Mouse (Mus musculus) intestine, postnatal 0 days (tissue): ENCODE measurements around the gene 5031439G07Rik. TPM values are rescaled to one million over a fixed set of nuclear protein-coding genes. Genes with fewer than 3 reads are reported as not detected.

Experiments used
- ATAC-seq: fragments of 200-750 bp; cut with Nextera tagmentation; 2 replicates; pipeline ENCODE4 v1.8.0; 2017; ENCODE audit warnings: mild to moderate bottlenecking, moderate TSS enrichment, moderate library complexity
- H3K27ac ChIP-seq: fragments of 300-500 bp; sonication (generic); 2 replicates; pipeline ENCODE4 v1.5.1; 2014; ENCODE audit warnings: mild to moderate bottlenecking, low read depth, low read length, moderate library complexity
- H3K27me3 ChIP-seq: fragments of 300-500 bp; sonication (generic); replicated peaks from 2 replicates; pipeline ENCODE4 v1.6.1; 2014; ENCODE audit warnings: low read length, mixed read lengths; ENCODE audit not compliant: control insufficient read depth, insufficient read depth
- H3K36me3 ChIP-seq: fragments of 300-500 bp; sonication (generic); 2 replicates; pipeline ENCODE4 v1.6.1; 2014; ENCODE audit warnings: mild to moderate bottlenecking, moderate library complexity; ENCODE audit not compliant: control insufficient read depth, insufficient read depth
- H3K4me1 ChIP-seq: fragments of 300-500 bp; sonication (generic); replicated peaks from 2 replicates; pipeline ENCODE4 v1.6.1; 2014; ENCODE audit warnings: antibody characterized with exemption, low read length, mixed read lengths; ENCODE audit not compliant: control insufficient read depth, insufficient read depth
- H3K4me2 ChIP-seq: fragments of 300-500 bp; sonication (generic); replicated peaks from 2 replicates; pipeline ENCODE4 v1.6.1; 2014; ENCODE audit warnings: low read depth, mild to moderate bottlenecking, moderate library complexity
- H3K4me3 ChIP-seq: fragments of 300-500 bp; sonication (generic); 2 replicates; pipeline ENCODE4 v1.5.1; 2014; ENCODE audit warnings: low read depth, low read length
- H3K9ac ChIP-seq: fragments of 300-500 bp; sonication (generic); 2 replicates; pipeline ENCODE4 v1.6.1; 2014; ENCODE audit warnings: mild to moderate bottlenecking, low read depth, low read length
- H3K9me3 ChIP-seq: fragments of 300-500 bp; sonication (generic); 2 replicates; pipeline ENCODE4 v1.6.1; 2016; ENCODE audit warnings: mixed run types; ENCODE audit not compliant: control insufficient read depth
- CTCF ChIP-seq: sonication (generic); IDR thresholded peaks from 2 replicates; pipeline ENCODE4 v1.5.1; 2016; ENCODE audit warnings: low read depth, mild to moderate bottlenecking, control low read depth, antibody characterized with exemption, moderate library complexity
- WGBS: fragments of 180-500 bp; shearing (Covaris S2); extraction: QIAGEN DNeasy Blood & Tissue Kit; methylation state at CpG from one replicate; pipeline ENCODE4 v1.1.7; 2014; 5-methylcytosine and 5-hydroxymethylcytosine counted together
- polyA plus RNA-seq: library from polyadenylated mRNA; unstranded; fragments of >200 nt; fragmentation: Nextera tagmentation; extraction: Ambion mirVana; gene quantifications from 2 replicates; pipeline ENCODE4 v1.2.1, GENCODE M21; 2015

The 5031439G07Rik gene
- polyA plus RNA-seq, 1 experiment from 2014 or later: 14.9 TPM

GRCm38 (mm10) chr15:84995041-84995440, 6.7 kb upstream of the 5031439G07Rik start:
- WGBS: 54% methylated on average over 6 of the region's 6 CpGs
- Histone ChIP-seq H3K9ac (no peak overlapping the region), H3K4me1 (no peaks in the 10 kb centered on the region), H3K27ac (peak overlapping the region; percentile 7; the same call in 1 of the 2 replicates), H3K4me3 (no peak overlapping the region), H3K36me3 (no peaks in the 10 kb centered on the region), H3K9me3 (no peaks in the 10 kb centered on the region), H3K27me3 (no peaks in the 10 kb centered on the region), H3K4me2 (no peak overlapping the region)
- no peak for TF ChIP-seq CTCF
- ATAC-seq: no peak

GRCm38 (mm10) chr15:84994498-84994897, 6.1 kb upstream of the 5031439G07Rik start:
- Histone ChIP-seq H3K4me3 (no peak overlapping the region), H3K4me2 (no peak overlapping the region), H3K9me3 (no peaks in the 10 kb centered on the region), H3K27me3 (no peaks in the 10 kb centered on the region), H3K27ac (peak overlapping the region; percentile 7; the same call in 1 of the 2 replicates), H3K4me1 (no peaks in the 10 kb centered on the region), H3K36me3 (no peaks in the 10 kb centered on the region), H3K9ac (no peak overlapping the region)
- whole genome bisulfite sequencing: 36% methylated on average over 6 of the region's 6 CpGs
- no peak for ATAC-seq
- no peak for TF ChIP-seq CTCF

GRCm38 (mm10) chr15:84989771-84990170, 1.4 kb upstream of the 5031439G07Rik start:
- Histone ChIP-seq H3K36me3 (no peaks in the 10 kb centered on the region), H3K4me1 (0 out of 2 replicates have a peak, but pooled peaks cover 3% of the 10 kb centered on the region), H3K4me2 (no peak overlapping the region), H3K27me3 (no peaks in the 10 kb centered on the region), H3K9ac (no peak overlapping the region), H3K27ac (no peak overlapping the region), H3K9me3 (no peaks in the 10 kb centered on the region), H3K4me3 (no peak overlapping the region)
- WGBS: 81% methylated on average over 7 of the region's 7 CpGs
- no peak for ATAC-seq
- no peak for TF ChIP-seq CTCF

GRCm38 (mm10) chr15:84989098-84989497, 747 bp upstream of the 5031439G07Rik start:
- no peak for ATAC-seq
- H3K36me3 ChIP-seq: no peaks in the 10 kb centered on the region
- no peaks in the 10 kb centered on the region for H3K27me3 ChIP-seq
- H3K4me2 ChIP-seq: no peak overlapping the region
- H3K9me3 ChIP-seq: no peaks in the 10 kb centered on the region
- H3K4me3 ChIP-seq: no peak overlapping the region
- WGBS: 82% methylated on average over 3 of the region's 3 CpGs
- no peak overlapping the region for H3K9ac ChIP-seq
- TF ChIP-seq CTCF: no peak
- H3K27ac ChIP-seq: no peak overlapping the region
- 0 out of 2 replicates have a peak, but pooled peaks cover 3% of the 10 kb centered on the region for H3K4me1 ChIP-seq

- H3K27me3 ChIP-seq: no peaks in the 10 kb centered on the region
- H3K36me3 ChIP-seq: 0 out of 2 replicates have a peak, but pooled peaks cover 7% of the 10 kb centered on the region
- peak overlapping the region; percentile 85 for H3K4me2 ChIP-seq
- TF ChIP-seq CTCF: peak; percentile 10; the same call in 1 of the 2 replicates
- H3K4me1 ChIP-seq: 0 out of 2 replicates have a peak, but pooled peaks cover 3% of the 10 kb centered on the region
- WGBS: 1% methylated on average over 38 of the region's 53 CpGs
- peak overlapping the region; percentile 78 for H3K4me3 ChIP-seq
- ATAC-seq: peak; percentile 50
- peak overlapping the region; percentile 83 for H3K9ac ChIP-seq
- H3K9me3 ChIP-seq: no peaks in the 10 kb centered on the region
- peak overlapping the region; percentile 90 for H3K27ac ChIP-seq
Observed at GRCm38 (mm10) chr15:84987020-84987815, 1.1 kb downstream of the 5031439G07Rik start.

GRCm38 (mm10) chr15:84986171-84987019, 2.0 kb downstream of the 5031439G07Rik start:
- no peak for ATAC-seq
- Histone ChIP-seq H3K27ac (0 out of 2 replicates have a peak overlapping the region, but pooled peaks have one; percentile 90), H3K36me3 (0 out of 2 replicates have a peak, but pooled peaks cover 7% of the 10 kb centered on the region), H3K27me3 (no peaks in the 10 kb centered on the region), H3K4me3 (peak overlapping the region; percentile 78), H3K9me3 (no peaks in the 10 kb centered on the region), H3K4me1 (0 out of 2 replicates have a peak, but pooled peaks cover 3% of the 10 kb centered on the region), H3K4me2 (peak overlapping the region; percentile 85), H3K9ac (peak overlapping the region; percentile 83)
- WGBS: 61% methylated on average over 4 of the region's 4 CpGs
- TF ChIP-seq CTCF: no peak
